Mouse (Mus musculus): ENCODE data around the gene Ccdc155.

GRCm38 (mm10) chr7:45190186-45190585 lies 14.5 kb downstream of the Ccdc155 start:
- no peak for TF ChIP-seq CTCF (IDR thresholded peaks at IDR 0.05; ENCODE audit: low read depth)
- no peak for TF ChIP-seq EP300 (IDR thresholded peaks at IDR 0.05; ENCODE audit: low read depth)
